Mouse (Mus musculus) cerebellum, adult 2 months (tissue): ENCODE measurements around the gene Cgn.

Source experiments
- CTCF ChIP-seq: fragments of 200-500 bp; IDR thresholded peaks from 2 replicates; pipeline ENCODE4 v1.5.1; 2011; ENCODE audit warnings: low read depth, mild to moderate bottlenecking, control low read depth, low read length, moderate library complexity, borderline replicate concordance; ENCODE audit not compliant: insufficient read depth
- POLR2A ChIP-seq: fragments of 200-500 bp; IDR thresholded peaks from 2 replicates; pipeline ENCODE4 v1.6.1; 2011; ENCODE audit warnings: low read length, control low read depth, borderline replicate concordance; ENCODE audit not compliant: insufficient read depth

DNA sequence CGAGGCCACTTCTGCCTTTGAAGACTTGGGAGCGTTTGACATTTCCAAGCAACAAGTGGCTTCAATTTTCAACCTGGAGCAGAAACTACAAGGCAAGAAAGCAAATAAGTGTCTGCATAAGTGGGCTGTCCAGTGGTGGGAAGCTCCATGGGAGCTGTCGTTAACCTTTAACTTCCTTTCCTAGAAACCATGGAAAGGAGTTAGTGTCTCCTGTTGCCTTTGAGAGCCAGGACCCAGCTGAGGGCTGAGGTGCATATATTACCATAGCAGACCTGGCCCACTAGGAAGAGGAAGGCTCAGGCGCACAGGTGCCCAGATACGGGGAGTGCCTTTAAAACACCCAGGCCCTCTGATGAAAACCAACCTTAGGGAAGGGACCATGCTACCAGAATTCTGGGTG, 46.4 kb upstream of the Cgn start:
- TF ChIP-seq CTCF (no peak), POLR2A (no peak)
